Mouse (Mus musculus): ENCODE data around the gene Scn3b.

DNA sequence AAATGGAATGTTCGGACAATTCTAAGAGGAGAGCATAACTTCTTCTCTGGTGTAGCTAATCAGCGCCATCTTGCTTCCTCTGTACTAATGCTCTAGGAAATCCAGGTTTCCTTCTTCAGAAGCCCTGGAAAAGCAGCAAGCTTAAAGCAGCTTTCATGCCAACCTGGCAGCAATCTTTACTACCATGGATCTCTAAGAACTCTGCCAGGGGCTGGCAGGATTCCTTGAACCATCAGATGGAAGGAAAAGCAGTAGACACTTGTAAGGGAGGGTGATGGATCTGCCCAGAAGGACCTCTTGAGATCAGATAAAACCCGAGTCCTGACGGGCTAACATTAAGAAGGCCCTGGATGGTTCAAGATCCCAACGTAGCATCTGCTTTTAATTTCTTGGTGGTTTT, 27.2 kb downstream of the Scn3b start:
- no peak for TF ChIP-seq CTCF (conservative IDR thresholded peaks at IDR 0.05; ENCODE audit: insufficient read depth, insufficient read length, low read depth, low read length)
- no peak for TF ChIP-seq POLR2A (IDR thresholded peaks at IDR 0.05; ENCODE audit: low read depth, low read length)

Data from kidney, adult 2 months (tissue).